Mouse (Mus musculus): ENCODE results near the gene Mrgprh. TPM values are rescaled to one million over a fixed set of nuclear protein-coding genes. Genes with fewer than 3 reads are reported as not detected.
"Not testable (repeated sequence)": the region's sequence is repeated elsewhere in the genome, so short reads cannot be mapped to it uniquely, and the experiment has no call there.

Gene Mrgprh
- polyA plus RNA-seq, 1 experiment = 0.31 TPM

GRCm38 (mm10) chr17:12887021-12887775, 11.4 kb downstream of the Mrgprh start:
- TF ChIP-seq CTCF (IDR thresholded peaks at IDR 0.05; ENCODE audit: insufficient read depth, low read length) (no peak), POLR2A (IDR thresholded peaks at IDR 0.05; ENCODE audit: borderline replicate concordance, extremely low read depth, low read depth, low read length) (no peak)
- no peaks in the 10 kb centered on the region for H3K4me1 ChIP-seq (ENCODE audit: control insufficient read depth, insufficient read depth, low read length)
- no peak for DNase-seq
- WGBS = 54% methylated on average over 15 of the region's 15 CpGs
- H3K4me3 ChIP-seq (replicated peaks; ENCODE audit: extremely low read depth, low read depth, low read length) = no peak overlapping the region

GRCm38 (mm10) chr17:12891054-12891453, 15.2 kb downstream of the Mrgprh start:
- no peak overlapping the region for H3K4me3 ChIP-seq (replicated peaks; ENCODE audit: extremely low read depth, low read depth, low read length)
- TF ChIP-seq POLR2A (IDR thresholded peaks at IDR 0.05; ENCODE audit: borderline replicate concordance, extremely low read depth, low read depth, low read length) = no peak
- TF ChIP-seq CTCF (IDR thresholded peaks at IDR 0.05; ENCODE audit: insufficient read depth, low read length) = no peak
- WGBS = 77% methylated on average over 4 of the region's 4 CpGs
- H3K4me1 ChIP-seq (ENCODE audit: control insufficient read depth, insufficient read depth, low read length) = no peaks in the 10 kb centered on the region
- no peak for DNase-seq

GRCm38 (mm10) chr17:12892033-12892432, 16.2 kb downstream of the Mrgprh start:
- TF ChIP-seq CTCF (IDR thresholded peaks at IDR 0.05; ENCODE audit: insufficient read depth, low read length) (no peak), POLR2A (IDR thresholded peaks at IDR 0.05; ENCODE audit: borderline replicate concordance, extremely low read depth, low read depth, low read length) (no peak)
- WGBS = 82% methylated on average over 9 of the region's 9 CpGs
- Histone ChIP-seq H3K4me1 (ENCODE audit: control insufficient read depth, insufficient read depth, low read length) (no peaks in the 10 kb centered on the region), H3K4me3 (replicated peaks; ENCODE audit: extremely low read depth, low read depth, low read length) (no peak overlapping the region)
- no peak for DNase-seq

- TF ChIP-seq CTCF (IDR thresholded peaks at IDR 0.05; ENCODE audit: insufficient read depth, low read length) = no peak
- TF ChIP-seq POLR2A (IDR thresholded peaks at IDR 0.05; ENCODE audit: borderline replicate concordance, extremely low read depth, low read depth, low read length) = no peak
- Histone ChIP-seq H3K4me1 (ENCODE audit: control insufficient read depth, insufficient read depth, low read length) (no peaks in the 10 kb centered on the region), H3K4me3 (replicated peaks; ENCODE audit: extremely low read depth, low read depth, low read length) (no peak overlapping the region)
- 92% methylated on average over 5 of the region's 5 CpGs for WGBS
- no peak for DNase-seq
Measured at GRCm38 (mm10) chr17:12897674-12898073, 21.8 kb downstream of the Mrgprh start.

GRCm38 (mm10) chr17:12898607-12899006, 22.8 kb downstream of the Mrgprh start:
- not testable (repeated sequence) for H3K4me1 ChIP-seq (ENCODE audit: control insufficient read depth, insufficient read depth, low read length); DNase-seq; H3K4me3 ChIP-seq (replicated peaks; ENCODE audit: extremely low read depth, low read depth, low read length)
- 49% methylated on average over 2 of the region's 2 CpGs for WGBS

- 74% methylated on average over 6 of the region's 6 CpGs for WGBS
- TF ChIP-seq POLR2A (IDR thresholded peaks at IDR 0.05; ENCODE audit: borderline replicate concordance, extremely low read depth, low read depth, low read length) = no peak
- no peak for DNase-seq
- H3K4me1 ChIP-seq (ENCODE audit: control insufficient read depth, insufficient read depth, low read length) = no peaks in the 10 kb centered on the region
- H3K4me3 ChIP-seq (replicated peaks; ENCODE audit: extremely low read depth, low read depth, low read length) = no peak overlapping the region
Measured at GRCm38 (mm10) chr17:12902291-12902690, 26.5 kb downstream of the Mrgprh start.

- TF ChIP-seq POLR2A (IDR thresholded peaks at IDR 0.05; ENCODE audit: borderline replicate concordance, extremely low read depth, low read depth, low read length) = no peak
- no peak for TF ChIP-seq CTCF (IDR thresholded peaks at IDR 0.05; ENCODE audit: insufficient read depth, low read length)
- H3K4me3 ChIP-seq (replicated peaks; ENCODE audit: extremely low read depth, low read depth, low read length) = no peak overlapping the region
- DNase-seq = peak; percentile 35
- WGBS = 59% methylated on average over 11 of the region's 12 CpGs
- H3K4me1 ChIP-seq (ENCODE audit: control insufficient read depth, insufficient read depth, low read length) = no peaks in the 10 kb centered on the region
Measured at GRCm38 (mm10) chr17:12903372-12904333, 27.8 kb downstream of the Mrgprh start.

- H3K4me3 ChIP-seq (replicated peaks; ENCODE audit: extremely low read depth, low read depth, low read length) = no peak overlapping the region
- WGBS = 68% methylated on average over 1 of the region's 1 CpGs
- DNase-seq = no peak
- TF ChIP-seq POLR2A (IDR thresholded peaks at IDR 0.05; ENCODE audit: borderline replicate concordance, extremely low read depth, low read depth, low read length) (no peak), CTCF (IDR thresholded peaks at IDR 0.05; ENCODE audit: insufficient read depth, low read length) (no peak)
- no peaks in the 10 kb centered on the region for H3K4me1 ChIP-seq (ENCODE audit: control insufficient read depth, insufficient read depth, low read length)
Measured at GRCm38 (mm10) chr17:12904349-12904748, 28.5 kb downstream of the Mrgprh start.

- no peak for DNase-seq
- no peak for TF ChIP-seq POLR2A (IDR thresholded peaks at IDR 0.05; ENCODE audit: borderline replicate concordance, extremely low read depth, low read depth, low read length)
- no peak for TF ChIP-seq CTCF (IDR thresholded peaks at IDR 0.05; ENCODE audit: insufficient read depth, low read length)
- 81% methylated on average over 4 of the region's 4 CpGs for WGBS
- no peaks in the 10 kb centered on the region for H3K4me1 ChIP-seq (ENCODE audit: control insufficient read depth, insufficient read depth, low read length)
- no peak overlapping the region for H3K4me3 ChIP-seq (replicated peaks; ENCODE audit: extremely low read depth, low read depth, low read length)
Measured at GRCm38 (mm10) chr17:12905810-12906209, 30.0 kb downstream of the Mrgprh start.

Data from lung, adult 2 months (tissue).